Mouse (Mus musculus) liver, embryonic 11.5 days (tissue): ENCODE results near the gene Arih2. TPM values are rescaled to one million over a fixed set of nuclear protein-coding genes. Genes with fewer than 3 reads are reported as not detected.
A peak's percentile ranks its signal among the peaks of the same experiment; 100 is the strongest.

Source experiments
- ATAC-seq: fragments of 200-750 bp; cut with Nextera tagmentation; replicated peaks from 2 replicates; pipeline ENCODE4 v1.8.0; 2017; ENCODE audit warnings: moderate number of reproducible peaks, mild to moderate bottlenecking, moderate TSS enrichment, moderate library complexity; ENCODE audit not compliant: low FRiP score
- DNase-seq: peaks from one replicate; pipeline ENCODE4 v3.0.0-alpha.2; 2017; ENCODE audit warnings: low spot score
- H3K27ac ChIP-seq: fragments of 300-500 bp; sonication (generic); 2 replicates; pipeline ENCODE4 v1.5.1; 2014; ENCODE audit warnings: mild to moderate bottlenecking, low read depth, low read length, control low read depth
- H3K27me3 ChIP-seq: fragments of 300-500 bp; sonication (generic); replicated peaks from 2 replicates; pipeline ENCODE4 v1.6.1; 2014; ENCODE audit warnings: low read length, mixed read lengths; ENCODE audit not compliant: control insufficient read depth, insufficient read depth
- H3K36me3 ChIP-seq: fragments of 300-500 bp; sonication (generic); 2 replicates; pipeline ENCODE4 v1.6.1; 2014; ENCODE audit warnings: mild to moderate bottlenecking, low read length, moderate library complexity, mixed read lengths; ENCODE audit not compliant: control insufficient read depth, insufficient read depth
- H3K4me1 ChIP-seq: fragments of 300-500 bp; sonication (generic); replicated peaks from 2 replicates; pipeline ENCODE4 v1.6.1; 2014; ENCODE audit warnings: low read length, mixed read lengths; ENCODE audit not compliant: control insufficient read depth, insufficient read depth
- H3K4me2 ChIP-seq: fragments of 300-500 bp; sonication (generic); 2 replicates; pipeline ENCODE4 v1.6.1; 2014; ENCODE audit warnings: mild to moderate bottlenecking, control low read depth, moderate library complexity
- H3K4me3 ChIP-seq: fragments of 300-500 bp; sonication (generic); 2 replicates; pipeline ENCODE4 v1.5.1; 2014; ENCODE audit warnings: low read depth, low read length, control low read depth
- H3K9ac ChIP-seq: fragments of 300-500 bp; sonication (generic); 2 replicates; pipeline ENCODE4 v1.6.1; 2014; ENCODE audit warnings: low read depth, low read length, control low read depth
- H3K9me3 ChIP-seq: fragments of 300-500 bp; sonication (generic); 2 replicates; pipeline ENCODE4 v1.6.1; 2016; ENCODE audit warnings: low read length, inconsistent platforms, mixed read lengths; ENCODE audit not compliant: control insufficient read depth
- WGBS: fragments of 180-500 bp; shearing (Covaris S2); extraction: QIAGEN DNeasy Blood & Tissue Kit; methylation state at CpG from one replicate; pipeline ENCODE4 v1.1.7; 2014; 5-methylcytosine and 5-hydroxymethylcytosine counted together
- polyA plus RNA-seq: library from polyadenylated mRNA; unstranded; fragments of >200 nt; fragmentation: Nextera tagmentation; extraction: Ambion mirVana; gene quantifications from 2 replicates; pipeline ENCODE4 v1.2.1, GENCODE M21; 2014

Arih2 gene
- polyA plus RNA-seq, 1 experiment from 2014 or later = 47.7 TPM

DNA sequence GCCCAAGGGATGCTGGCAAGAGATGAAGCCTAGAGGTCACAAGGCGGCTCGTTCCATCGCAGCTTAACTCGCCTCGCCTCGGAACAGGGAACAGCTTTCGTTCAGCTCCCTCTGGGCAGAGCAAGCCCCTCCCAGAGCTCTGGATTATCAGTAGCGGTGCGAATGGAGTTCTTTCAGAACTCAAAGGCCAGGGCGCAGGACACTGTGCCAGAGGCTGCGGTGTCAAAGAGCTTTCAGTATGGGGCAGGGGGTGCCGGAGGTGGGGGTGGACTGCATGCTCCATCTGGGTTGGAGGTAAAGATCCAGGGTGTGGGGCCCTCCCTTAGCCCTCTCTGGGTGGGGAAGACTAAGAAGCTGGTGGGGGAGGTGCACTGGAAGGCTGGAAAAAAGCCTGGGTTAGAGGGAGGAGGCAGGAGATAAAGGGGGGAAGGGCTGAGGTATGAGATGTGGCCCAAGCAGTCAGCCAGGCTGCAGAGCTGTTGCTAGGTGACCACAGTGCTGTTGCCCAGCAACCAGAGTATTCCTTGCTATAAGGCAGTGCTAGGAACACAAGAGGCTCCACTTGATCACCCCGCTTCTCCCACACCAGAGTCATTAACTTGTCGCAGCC, 61.5 kb downstream of the Arih2 start:
- DNase-seq = peak; percentile 53
- WGBS = 18% methylated on average over 14 of the region's 14 CpGs
- Histone ChIP-seq H3K4me3 (0 out of 2 replicates have a peak overlapping the region, but pooled peaks have one; percentile 10), H3K9me3 (no peaks in the 10 kb centered on the region), H3K9ac (peak overlapping the region; percentile 25; the same call in 1 of the 2 replicates), H3K27ac (peak overlapping the region; percentile 30; the same call in 1 of the 2 replicates), H3K4me2 (peak overlapping the region; percentile 53), H3K27me3 (no peaks in the 10 kb centered on the region), H3K36me3 (no peaks in the 10 kb centered on the region), H3K4me1 (peaks cover 14% of the 10 kb centered on the region)
- peak; percentile 55; the same call in 1 of the 2 replicates for ATAC-seq

DNA sequence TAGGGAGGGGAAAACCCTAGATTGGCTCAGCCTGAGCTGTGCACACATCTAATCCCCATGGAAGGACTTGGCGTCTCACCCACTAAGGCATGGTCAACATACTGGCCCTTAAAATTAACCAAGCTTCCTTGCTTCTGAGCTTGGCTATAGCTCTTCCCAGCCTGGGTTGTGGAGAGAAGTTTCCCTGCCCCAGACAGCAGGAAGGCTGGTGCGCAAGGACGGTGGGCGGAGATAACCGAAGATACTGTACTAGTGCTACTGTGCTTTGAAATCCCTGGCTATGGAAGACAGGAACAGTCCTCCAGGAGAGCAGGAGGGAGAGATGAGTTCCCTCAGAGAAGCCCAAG, 69.9 kb downstream of the Arih2 start:
- Histone ChIP-seq H3K9ac (peak overlapping the region; percentile 76), H3K4me2 (peak overlapping the region; percentile 90), H3K4me3 (peak overlapping the region; percentile 78), H3K36me3 (peaks cover 11% of the 10 kb centered on the region; the same call in 1 of the 2 replicates), H3K4me1 (peaks cover 17% of the 10 kb centered on the region), H3K27me3 (no peaks in the 10 kb centered on the region), H3K27ac (peak overlapping the region; percentile 49), H3K9me3 (no peaks in the 10 kb centered on the region)
- DNase-seq (no peak), ATAC-seq (no peak; the same call in 1 of the 2 replicates)
- 50% methylated on average over 5 of the region's 5 CpGs for WGBS

DNA sequence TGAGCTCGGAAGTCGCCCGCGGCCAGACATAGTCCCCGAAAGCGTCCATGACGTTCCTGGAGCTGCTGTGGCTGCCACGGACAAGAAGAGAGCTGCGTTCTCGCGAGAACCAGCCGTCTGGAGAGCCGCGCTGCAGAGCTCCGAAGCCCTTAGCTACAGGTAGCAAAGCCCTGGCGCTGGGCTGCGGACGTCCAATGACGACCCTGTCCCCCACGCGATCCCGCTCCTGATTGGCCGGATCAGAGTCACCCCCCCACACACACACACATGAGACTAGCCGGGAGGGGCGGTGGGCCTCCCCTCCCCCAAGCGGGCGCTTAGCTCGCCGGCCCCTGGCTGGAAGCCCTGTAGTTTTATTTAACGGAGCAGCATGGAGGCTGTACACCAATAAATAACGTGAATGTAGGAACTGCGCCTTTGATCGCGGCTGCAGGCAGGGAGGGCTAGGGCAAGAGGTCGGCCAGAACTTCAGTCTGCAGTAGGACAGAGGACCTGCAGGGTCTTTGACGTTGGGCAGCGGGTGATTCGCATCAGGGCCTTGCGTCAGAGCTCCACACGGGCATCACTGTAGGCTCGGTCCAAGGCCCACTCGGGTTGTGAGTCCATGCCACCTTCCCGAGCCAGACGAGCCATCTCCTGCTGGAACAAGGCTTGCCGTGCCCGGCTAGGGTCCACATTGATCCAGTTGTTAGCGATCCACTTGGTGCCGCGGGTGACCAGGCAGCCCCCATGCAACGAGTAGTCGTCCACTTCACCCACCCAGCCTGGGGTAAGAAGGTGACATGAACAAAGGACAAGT, 70.4 kb downstream of the Arih2 start, which contains the start of gene Wdr6:
Wdr6 (minus strand) TSS at position 195 of the 799 bp plus-strand sequence.
- Histone ChIP-seq H3K9me3 (no peaks in the 10 kb centered on the region), H3K36me3 (peaks cover 14% of the 10 kb centered on the region; the same call in 1 of the 2 replicates), H3K4me3 (peak within 1 kb of the TSS; percentile 78), H3K4me1 (peaks cover 17% of the 10 kb centered on the region), H3K27ac (peak within 1 kb of the TSS; percentile 82), H3K9ac (peak within 1 kb of the TSS; percentile 76), H3K27me3 (no peaks in the 10 kb centered on the region), H3K4me2 (peak within 1 kb of the TSS; percentile 90)
- peak; percentile 92 for DNase-seq
- 6% methylated on average over 51 of the region's 51 CpGs for WGBS
- peak; percentile 96 for ATAC-seq

DNA sequence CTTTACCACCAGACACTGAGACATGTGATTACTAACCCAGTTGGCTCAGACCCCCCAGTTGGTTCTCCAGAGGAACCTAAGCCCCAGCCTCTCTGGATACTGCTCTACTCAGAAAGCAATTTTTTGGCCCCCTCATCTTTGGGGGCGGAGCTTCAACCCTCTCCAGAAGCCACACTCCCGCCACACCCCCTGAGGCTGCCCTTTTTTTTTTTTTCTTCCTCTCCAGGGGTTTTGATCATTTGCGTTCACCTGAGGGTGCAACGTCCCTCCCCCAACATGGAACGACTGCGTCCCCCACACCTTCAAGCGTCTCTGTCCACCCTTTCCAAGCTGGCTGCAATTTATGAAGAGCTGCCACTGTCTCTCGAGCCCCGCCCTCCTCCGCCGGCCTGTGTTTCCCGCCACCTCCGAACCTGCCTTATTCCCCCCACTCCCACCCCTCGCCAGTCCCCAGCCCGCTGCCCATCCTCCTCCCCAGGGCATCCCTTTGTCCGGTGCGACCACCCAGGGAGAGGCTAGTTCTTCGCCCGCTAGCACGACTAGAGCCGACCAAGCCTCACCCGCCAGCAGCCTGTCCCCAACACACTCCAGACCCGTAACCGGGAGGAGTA, 71.1 kb downstream of the Arih2 start:
- Histone ChIP-seq H3K36me3 (peaks cover 19% of the 10 kb centered on the region), H3K9me3 (no peaks in the 10 kb centered on the region), H3K27ac (peak overlapping the region; percentile 82), H3K4me1 (peaks cover 20% of the 10 kb centered on the region), H3K4me3 (peak overlapping the region; percentile 78), H3K9ac (peak overlapping the region; percentile 76), H3K27me3 (no peaks in the 10 kb centered on the region), H3K4me2 (peak overlapping the region; percentile 90)
- WGBS = under 1% methylated on average over 24 of the region's 24 CpGs
- ATAC-seq = peak; percentile 27; the same call in 1 of the 2 replicates
- DNase-seq = no peak

DNA sequence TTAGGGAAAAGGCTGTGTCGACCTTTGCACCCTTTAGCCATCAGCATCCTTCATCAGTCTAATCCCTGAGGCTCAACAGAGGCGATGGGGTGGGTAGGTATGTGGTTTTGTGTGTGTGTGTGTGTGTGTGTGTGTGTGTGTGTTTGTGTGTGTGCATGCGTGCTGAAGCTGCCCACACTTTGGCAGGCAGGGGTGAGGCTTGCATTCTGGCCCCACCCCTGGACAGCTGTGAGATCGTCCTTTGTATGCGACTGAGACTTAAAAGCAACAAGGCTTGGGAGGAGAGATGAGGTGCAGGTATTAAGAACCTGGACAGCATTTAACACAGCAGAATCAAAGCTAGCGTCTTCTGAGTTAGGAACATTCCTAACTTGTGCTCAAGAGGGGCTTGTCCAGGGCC, 72.2 kb downstream of the Arih2 start:
- no peak overlapping the region for H3K9ac ChIP-seq
- peaks cover 28% of the 10 kb centered on the region for H3K36me3 ChIP-seq
- 62% methylated on average over 6 of the region's 6 CpGs for WGBS

GRCm38 (mm10) chr9:108575321-108576297, 73.6 kb downstream of the Arih2 start:
- no peak overlapping the region for H3K4me2 ChIP-seq
- ATAC-seq (no peak), DNase-seq (no peak)
- no peak overlapping the region for H3K9ac ChIP-seq
- no peak overlapping the region for H3K4me3 ChIP-seq
- H3K4me1 ChIP-seq = peaks cover 23% of the 10 kb centered on the region
- no peaks in the 10 kb centered on the region for H3K9me3 ChIP-seq
- no peaks in the 10 kb centered on the region for H3K27me3 ChIP-seq
- WGBS = 87% methylated on average over 37 of the region's 37 CpGs
- no peak overlapping the region for H3K27ac ChIP-seq
- peaks cover 34% of the 10 kb centered on the region for H3K36me3 ChIP-seq

More for the DNA sequence above, 72.2 kb downstream of the Arih2 start:
- Histone ChIP-seq H3K4me3 (0 out of 2 replicates have a peak overlapping the region, but pooled peaks have one; percentile 6), H3K4me2 (peak overlapping the region; percentile 90), H3K27ac (no peak overlapping the region), H3K4me1 (peaks cover 20% of the 10 kb centered on the region), H3K9me3 (no peaks in the 10 kb centered on the region), H3K27me3 (no peaks in the 10 kb centered on the region)
- DNase-seq = no peak
- no peak for ATAC-seq

DNA sequence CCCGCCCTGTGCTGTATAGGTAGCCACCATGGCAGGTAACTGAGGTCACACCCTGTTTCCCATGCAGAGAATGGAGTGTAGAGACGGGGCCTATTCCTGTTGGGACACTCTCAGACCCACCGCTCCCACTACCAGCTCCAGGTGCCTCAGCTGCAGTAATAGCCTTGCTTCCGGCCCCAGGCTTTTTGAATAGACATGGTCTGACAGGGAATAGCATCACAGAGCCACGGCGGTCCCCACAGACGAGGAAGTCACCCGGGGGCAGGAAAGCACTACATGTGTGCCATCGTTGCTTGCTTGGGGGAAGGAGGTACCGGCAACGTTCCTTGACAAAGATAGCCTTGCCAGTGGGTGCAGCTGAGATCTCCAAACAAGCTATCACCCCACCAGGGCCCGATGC, 74.3 kb downstream of the Arih2 start:
- no peak for DNase-seq

More for the DNA sequence above, 74.3 kb downstream of the Arih2 start:
- Histone ChIP-seq H3K27me3 (no peaks in the 10 kb centered on the region), H3K36me3 (peaks cover 34% of the 10 kb centered on the region), H3K4me1 (peaks cover 30% of the 10 kb centered on the region), H3K27ac (no peak overlapping the region), H3K9ac (no peak overlapping the region), H3K9me3 (no peaks in the 10 kb centered on the region), H3K4me3 (no peak overlapping the region), H3K4me2 (no peak overlapping the region)
- ATAC-seq = no peak
- 83% methylated on average over 12 of the region's 12 CpGs for WGBS
